Mouse (Mus musculus) T-helper 17 cell (primary cell): ENCODE results near the gene Tnc.

Source experiments
- in situ Hi-C, 2 experiments: fragments of 300-600 bp; cut with MboI, MseI; formaldehyde crosslinking; loops; 1 replicate in 1 of 2; 2 replicates in 1 of 2; pipeline ENCODE4 v1.15.1; 2025; ENCODE audit warnings: high pct_unique_total_duplicates in 2 of 2

The Tnc gene

DNA sequence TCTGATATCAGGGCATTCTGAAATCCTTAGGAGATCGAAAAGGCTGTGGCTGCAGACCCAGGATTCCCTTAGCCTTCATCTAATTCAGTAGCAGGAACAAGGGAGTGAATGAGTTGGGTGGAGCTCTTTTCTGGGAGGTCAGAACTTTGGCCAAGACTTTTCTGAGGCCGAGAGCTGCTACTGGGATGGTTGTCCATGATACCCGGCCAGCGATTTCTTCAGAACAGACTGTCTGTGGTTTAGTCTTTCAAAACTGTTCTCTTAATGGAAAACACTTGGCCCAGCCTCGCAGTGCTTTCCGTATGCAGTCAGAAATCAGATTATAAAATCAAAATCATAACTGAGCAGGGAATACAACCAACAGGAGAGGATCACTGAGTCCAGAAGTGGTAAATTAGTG is 21.2 kb downstream of the Tnc start:
- in situ Hi-C loops: no loop called here

GRCm38 (mm10) chr4:64024041-64024779 is 22.6 kb downstream of the Tnc start:
- in situ Hi-C loops: no loop called here

DNA sequence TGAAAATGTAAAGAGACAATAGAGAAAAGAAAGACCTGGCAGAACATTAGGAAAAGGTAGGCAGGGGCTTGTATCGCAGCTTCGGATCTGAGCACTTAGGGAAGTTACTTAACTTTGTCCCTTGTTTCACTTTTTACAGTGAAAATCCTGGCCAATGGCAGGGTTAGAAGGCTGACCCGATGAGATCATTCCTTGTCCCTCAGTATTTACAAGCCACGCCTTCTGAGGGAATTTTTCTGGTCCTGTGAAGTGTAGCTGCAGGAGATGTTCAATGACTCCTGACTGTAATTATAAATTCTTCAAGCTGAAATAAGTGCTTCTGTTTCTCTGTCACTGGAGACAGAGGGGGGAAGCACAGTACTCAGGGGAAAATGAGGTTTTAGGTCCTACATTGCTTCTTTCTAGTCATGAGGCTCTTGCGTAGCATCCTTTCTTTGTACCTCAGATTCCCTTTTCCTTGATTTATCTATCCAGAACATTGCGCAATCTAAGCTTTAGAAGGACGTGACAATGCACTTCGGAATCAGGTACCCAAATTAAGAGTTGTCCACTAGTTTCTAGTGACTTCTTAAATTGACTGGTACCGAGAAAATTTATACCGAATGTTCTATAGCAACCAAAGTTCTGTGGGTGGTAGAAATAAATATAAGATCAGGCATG is 25.8 kb downstream of the Tnc start:
- in situ Hi-C loops: no loop called here

- in situ Hi-C loops: no loop called here
Observed at GRCm38 (mm10) chr4:64020151-64020550, 26.7 kb downstream of the Tnc start.

- in situ Hi-C loops: loop anchor here in 1 of 2 experiments (10.0 kb wide), 1 partner anchor 1253 kb away; no protein-coding TSS in a partner anchor
Observed at GRCm38 (mm10) chr4:64011308-64011707, 35.5 kb downstream of the Tnc start.

- in situ Hi-C loops: loop anchor here in 1 of 2 experiments (10.0 kb wide), 1 partner anchor 1255 kb away; no protein-coding TSS in a partner anchor
Observed at GRCm38 (mm10) chr4:64009936-64010335, 36.9 kb downstream of the Tnc start.

GRCm38 (mm10) chr4:64005198-64005597 is 41.6 kb downstream of the Tnc start:
- in situ Hi-C loops: no loop called here

DNA sequence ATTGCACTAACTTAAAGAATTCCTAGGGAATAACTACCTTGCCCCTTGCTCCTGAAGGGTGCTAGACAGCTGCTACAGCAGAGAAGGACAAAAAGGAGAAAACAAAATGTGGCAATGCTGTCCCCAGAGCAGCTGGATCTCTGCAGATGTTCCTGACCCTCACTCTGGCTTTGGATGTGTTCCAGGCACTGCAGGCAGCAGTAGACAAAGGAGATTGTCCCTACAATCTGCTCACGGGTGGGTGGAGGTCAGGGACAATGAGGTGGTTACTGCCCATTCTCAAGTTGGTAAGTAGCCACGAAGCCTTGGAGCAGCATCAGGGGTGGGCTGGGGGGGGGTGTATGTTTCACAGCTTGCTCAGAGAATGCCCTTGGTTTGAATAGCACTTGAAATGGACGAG is 43.1 kb downstream of the Tnc start:
- in situ Hi-C loops: no loop called here

DNA sequence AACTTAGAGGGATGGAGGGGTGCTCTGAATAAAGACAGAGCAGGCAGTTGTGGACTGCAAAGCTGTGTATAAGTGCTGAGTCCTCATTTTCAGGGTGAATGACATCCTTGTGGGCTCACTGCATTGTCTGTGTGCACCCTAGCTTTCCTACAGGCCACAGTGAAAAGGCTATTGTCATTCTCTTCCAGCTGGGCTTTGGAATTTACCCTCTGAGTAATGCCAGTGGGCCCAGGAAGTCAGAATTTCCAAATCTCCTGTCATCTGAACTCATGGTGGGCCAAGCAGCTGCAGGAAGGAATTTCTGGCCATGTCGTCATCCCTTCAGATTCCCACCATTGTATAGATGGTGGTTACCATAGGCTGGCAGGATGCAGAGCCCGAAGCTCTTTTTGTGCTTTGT is 44.6 kb downstream of the Tnc start:
- in situ Hi-C loops: no loop called here

DNA sequence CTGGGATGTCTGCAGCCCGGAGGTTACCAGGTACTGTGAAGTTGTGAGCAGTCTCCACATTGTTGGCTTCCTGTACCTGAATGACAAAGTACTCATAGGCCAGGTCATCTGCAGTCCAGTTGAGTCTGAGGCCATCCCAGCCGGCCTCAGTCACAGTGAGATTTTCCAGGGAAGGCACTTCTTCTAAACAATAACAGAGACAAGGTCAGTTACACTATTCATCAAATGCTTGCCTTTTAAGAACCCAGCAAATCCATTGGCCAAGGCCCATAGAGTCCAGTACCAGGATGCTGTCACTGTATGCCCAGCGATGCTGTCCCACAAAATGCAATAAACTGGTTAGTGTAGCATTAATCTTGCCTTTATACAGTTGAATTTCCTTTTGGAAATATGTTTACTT is 46.0 kb downstream of the Tnc start:
- in situ Hi-C loops: no loop called here

GRCm38 (mm10) chr4:64000293-64000692 is 46.5 kb downstream of the Tnc start:
- in situ Hi-C loops: no loop called here

- in situ Hi-C loops: no loop called here
Observed at GRCm38 (mm10) chr4:63993462-63994113, 53.2 kb downstream of the Tnc start.

GRCm38 (mm10) chr4:63990216-63990615 is 56.6 kb downstream of the Tnc start:
- in situ Hi-C loops: no loop called here

GRCm38 (mm10) chr4:63988090-63988489 is 58.7 kb downstream of the Tnc start:
- in situ Hi-C loops: no loop called here

GRCm38 (mm10) chr4:63986576-63986975 is 60.2 kb downstream of the Tnc start:
- in situ Hi-C loops: no loop called here

DNA sequence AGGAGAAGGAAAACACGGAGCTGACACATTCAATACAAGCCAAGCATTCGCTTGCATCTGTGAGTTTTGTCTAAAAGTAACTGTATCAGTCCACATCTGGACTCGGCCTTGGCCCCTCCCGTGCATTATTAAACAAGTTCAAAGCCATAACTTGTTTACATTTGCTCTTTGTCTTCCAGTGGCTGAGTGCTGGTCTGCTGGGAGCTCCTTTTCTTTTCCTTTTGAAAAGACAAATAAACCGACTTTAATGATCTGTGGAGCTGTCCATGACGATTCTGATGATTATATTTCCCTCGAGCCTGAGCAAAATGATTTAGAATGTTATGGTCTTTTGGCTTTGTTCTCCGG is 63.7 kb downstream of the Tnc start:
- in situ Hi-C loops: no loop called here

GRCm38 (mm10) chr4:63982425-63983097 is 64.3 kb downstream of the Tnc start:
- in situ Hi-C loops: no loop called here

GRCm38 (mm10) chr4:63980211-63980794 is 66.5 kb downstream of the Tnc start:
- in situ Hi-C loops: no loop called here

- in situ Hi-C loops: no loop called here
Observed at GRCm38 (mm10) chr4:63979635-63980034, 67.2 kb downstream of the Tnc start.

- in situ Hi-C loops: no loop called here
Observed at GRCm38 (mm10) chr4:63972536-63972935, 74.3 kb downstream of the Tnc start.

- in situ Hi-C loops: no loop called here
Observed at GRCm38 (mm10) chr4:63971762-63972161, 75.1 kb downstream of the Tnc start.

GRCm38 (mm10) chr4:63970925-63971324 is 75.9 kb downstream of the Tnc start:
- in situ Hi-C loops: no loop called here
